Mouse (Mus musculus) forelimb bud, embryonic 11.5 days (tissue): ENCODE data around the gene Bahcc1.
A peak's percentile ranks its signal among the peaks of the same experiment; 100 is the strongest.

Experiments used
- DNase-seq: peaks from one replicate; pipeline ENCODE4 v3.0.0-alpha.2; 2012; ENCODE audit warnings: low read depth, low spot score

The Bahcc1 gene

DNA sequence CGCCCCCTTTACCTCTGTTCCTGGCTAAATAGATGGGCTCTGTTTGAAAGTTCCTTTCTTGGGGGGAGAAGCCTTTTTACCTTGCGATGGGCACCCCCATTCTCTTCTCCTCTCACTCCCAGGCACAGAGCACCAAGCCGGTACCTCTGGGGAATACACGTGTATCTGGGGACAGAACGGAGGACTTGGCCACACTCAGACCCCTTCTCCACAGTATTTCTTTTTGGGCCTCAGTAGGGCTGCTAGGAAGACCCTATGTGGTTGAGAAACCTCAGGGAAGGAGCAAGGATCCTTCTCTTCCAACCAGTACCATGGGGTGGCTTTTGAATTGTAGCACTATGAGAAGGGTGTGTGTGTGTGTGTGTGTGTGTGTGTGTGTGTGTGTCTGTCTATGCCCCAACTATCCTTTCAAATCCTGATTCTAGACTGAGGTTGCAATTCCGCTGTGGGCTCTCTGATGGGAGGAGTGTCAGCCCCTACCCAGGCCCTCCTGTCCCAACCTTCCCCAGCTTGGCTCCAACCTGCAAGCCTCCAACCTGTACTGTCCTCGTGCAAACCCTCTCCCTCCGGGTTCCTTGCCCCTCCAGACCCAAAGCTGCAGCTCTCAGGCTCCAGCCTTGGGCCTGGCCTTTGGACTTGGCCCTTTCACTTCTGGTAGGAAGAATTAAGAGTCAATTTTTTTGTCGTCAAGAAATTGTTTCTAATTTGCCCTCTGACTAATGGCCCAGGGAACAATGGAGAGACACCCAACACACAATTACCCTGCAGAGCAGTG is 4.4 kb upstream of the Bahcc1 start:
- DNase-seq: no peak

DNA sequence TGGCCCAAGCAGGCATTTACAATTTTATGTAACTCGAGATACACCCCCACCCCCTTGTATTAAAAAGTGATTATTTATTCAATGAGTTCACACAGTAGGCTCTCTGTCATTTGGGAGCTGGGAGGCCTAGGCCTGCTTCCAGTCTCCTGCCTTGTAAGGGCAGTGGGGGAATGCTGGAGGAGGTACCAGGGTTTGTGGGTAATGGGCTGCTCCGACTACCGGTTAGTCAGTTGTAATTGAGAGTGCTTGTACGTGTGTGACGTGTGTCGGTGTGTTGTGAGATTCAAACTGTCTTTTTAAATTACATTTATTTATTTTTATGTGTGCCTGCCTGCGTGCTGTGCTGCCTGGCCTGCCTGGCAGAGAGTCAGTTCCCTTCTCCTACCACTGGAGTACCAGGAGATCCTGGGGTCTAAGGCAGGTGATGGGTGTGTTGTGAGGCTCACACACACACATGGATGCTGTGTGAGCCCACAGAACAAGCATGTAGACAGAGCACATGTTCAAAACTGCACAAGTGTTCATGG is 3.8 kb upstream of the Bahcc1 start:
- DNase-seq: no peak

DNA sequence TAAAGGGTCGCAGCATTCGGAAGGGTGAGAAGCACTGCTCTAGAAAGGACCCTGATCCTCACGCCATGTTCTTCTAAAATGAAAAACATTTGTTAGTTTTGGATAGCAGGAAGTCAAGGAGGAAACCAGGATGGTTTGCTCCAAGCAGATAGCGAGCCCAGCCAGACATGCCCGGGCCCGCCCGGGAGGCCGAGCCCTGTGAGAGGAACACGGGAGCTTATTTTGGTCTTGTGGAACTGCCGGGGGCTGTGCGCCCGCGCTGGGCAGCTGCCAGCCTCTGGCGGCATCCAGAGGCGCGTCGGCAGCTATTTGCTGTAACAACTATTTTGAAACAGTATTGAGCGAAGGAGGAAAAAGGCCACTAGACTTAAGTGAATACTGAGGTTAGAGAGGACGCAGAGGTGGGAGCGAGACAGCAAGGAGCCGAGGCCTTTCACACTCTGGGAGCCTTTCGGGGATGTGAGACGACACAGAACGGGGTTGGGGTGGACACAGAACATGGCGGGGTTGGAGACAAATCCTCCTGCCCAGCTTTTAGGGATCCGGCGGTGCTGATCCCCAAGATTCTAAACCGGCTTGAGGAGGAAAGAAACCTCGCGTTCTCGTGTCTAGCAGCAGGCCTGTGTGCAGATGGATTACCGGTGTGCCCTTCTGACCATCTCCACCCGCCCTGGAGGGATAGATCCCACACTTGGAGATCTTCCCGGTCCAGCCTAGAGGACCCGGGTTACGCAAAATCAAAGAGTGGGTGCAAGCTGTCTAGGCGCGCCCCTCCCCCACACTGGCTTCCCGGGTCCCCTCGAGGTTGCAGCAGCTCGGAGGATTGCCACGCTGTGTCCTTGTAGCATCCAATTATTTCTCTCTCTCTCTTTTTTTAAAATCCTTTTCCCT is 2.6 kb upstream of the Bahcc1 start:
- no peak for DNase-seq

DNA sequence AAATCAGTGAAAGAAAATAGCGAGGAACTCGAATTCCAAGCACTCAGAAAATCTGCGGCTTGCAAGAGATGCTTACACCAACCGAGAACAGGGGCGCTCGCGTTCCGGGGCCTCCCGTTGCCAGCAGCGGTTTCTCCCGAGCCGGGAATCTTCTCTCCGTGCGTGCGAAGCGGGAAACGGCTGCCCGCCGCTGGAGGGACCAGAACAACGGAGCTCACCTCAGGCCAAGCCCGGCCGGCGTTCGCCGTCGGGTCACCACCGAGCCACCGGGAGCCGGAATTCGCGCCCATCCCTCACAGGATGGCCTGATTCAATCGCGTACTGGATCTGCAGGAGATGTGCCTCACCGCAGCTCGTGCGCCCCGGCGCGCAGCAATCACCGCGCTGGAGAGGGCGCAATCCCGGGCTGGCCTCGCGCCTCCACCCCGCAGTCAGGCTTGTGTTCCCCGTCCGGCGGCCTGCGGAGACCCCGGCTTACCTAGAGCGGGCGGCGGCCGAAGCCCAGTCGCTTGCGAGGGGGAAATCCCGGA is 1.8 kb upstream of the Bahcc1 start:
- DNase-seq: no peak

DNA sequence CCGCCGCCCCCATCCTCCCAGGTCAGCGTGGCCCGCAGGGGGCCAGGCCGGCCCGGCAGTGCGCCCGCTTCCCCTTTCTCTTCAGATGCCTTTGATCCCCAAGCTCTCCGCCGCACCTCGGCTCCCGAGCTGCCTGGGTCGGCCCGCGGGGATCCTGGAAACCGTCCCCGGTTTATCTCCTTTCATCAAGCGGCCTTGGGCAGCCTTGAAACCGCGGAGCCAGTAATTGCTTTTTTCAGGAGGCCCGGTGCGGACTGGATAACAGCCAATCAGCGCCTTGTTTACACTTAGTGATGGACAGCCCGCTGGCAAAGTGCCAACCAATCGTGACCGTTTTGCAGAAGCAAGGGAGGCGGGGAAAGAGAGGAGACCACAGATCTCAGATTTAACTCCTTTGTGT is 1.4 kb upstream of the Bahcc1 start:
- DNase-seq: peak; percentile 100

DNA sequence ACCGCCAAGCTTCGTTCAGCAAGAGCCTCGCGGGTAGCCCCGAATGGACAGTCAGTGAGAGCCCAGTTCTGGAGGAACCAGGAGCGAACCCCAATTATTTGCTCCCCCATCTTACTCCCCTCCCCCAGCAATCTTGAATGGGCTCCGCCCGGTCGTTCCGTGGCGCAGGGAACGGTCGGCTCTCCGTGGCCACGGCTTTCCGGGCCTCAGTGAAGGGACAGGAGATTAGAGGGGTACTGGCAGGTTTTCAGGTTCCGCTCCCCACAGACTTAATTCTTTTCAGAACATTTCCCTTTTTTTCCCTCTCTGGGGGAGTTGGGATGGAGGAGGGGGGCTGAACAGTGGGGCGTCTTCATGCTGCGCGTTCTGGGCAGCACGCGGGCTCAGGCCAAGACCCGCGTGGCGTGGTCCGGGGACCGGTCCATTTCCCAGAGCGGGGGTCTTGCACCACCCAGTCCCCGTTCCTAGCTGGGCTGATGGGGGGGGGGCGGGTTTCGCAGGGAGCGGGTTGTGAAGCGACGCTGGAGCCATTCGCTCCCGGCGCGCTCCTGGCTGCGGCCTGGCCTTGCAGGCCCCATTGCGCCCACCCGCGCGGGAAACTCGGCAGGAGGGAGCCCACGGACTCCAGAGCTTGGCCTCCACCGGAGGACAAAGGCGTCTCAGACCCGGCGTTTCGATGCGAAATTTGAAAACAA is 841 bp downstream of the Bahcc1 start:
- peak; percentile 64 for DNase-seq

DNA sequence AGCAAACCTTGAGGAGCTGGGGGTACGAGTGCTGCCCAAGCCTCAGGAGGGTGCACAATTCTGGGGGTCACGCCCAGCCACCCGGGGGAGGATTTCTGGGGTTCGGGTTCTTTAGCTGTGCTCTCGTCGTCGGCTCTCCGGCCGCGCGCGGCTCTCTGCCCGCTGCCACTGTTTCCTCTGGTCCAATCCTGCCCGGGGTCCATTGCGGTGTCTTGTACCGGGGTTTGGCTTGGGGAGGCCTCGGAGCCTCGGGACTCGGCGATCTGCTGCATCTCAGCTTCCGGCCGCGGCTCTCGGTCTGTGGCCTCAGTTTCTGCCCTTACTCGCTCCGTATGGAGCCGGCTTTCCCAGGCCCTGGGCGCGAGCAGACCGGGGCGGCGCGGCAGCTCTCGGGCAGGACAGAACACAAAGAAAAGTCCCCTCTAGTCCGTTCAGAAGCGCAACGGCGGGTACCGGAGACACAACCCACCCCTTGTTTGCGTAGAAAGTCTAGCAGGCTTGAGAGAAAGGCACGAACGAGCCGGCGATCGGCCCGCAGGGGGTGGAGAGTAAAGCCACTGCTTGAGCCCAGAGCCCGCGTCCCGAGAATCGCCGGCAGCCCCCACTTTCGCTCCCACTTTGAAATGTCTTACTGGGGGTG is 1.5 kb downstream of the Bahcc1 start:
- no peak for DNase-seq

DNA sequence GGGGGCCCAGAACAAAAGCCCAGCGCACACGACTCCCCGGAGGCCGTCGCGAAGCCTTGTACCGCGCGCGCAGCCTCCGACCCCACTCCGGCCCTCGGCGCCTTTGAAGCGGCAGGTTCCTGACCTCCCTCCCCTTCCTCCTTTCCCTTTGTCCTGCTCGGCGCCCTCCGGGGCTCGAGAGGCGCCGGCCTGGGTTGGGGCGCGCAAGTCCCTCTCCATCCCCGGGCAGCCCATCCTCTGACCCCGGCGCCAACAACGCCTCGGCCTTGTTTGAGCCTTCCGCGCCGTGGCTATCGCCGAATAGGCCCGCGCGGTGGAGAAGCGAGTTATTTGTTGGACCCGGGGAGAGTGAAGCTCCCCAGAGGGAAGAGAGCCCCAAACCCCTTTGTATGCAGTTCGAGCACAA is 2.0 kb downstream of the Bahcc1 start:
- DNase-seq: no peak

DNA sequence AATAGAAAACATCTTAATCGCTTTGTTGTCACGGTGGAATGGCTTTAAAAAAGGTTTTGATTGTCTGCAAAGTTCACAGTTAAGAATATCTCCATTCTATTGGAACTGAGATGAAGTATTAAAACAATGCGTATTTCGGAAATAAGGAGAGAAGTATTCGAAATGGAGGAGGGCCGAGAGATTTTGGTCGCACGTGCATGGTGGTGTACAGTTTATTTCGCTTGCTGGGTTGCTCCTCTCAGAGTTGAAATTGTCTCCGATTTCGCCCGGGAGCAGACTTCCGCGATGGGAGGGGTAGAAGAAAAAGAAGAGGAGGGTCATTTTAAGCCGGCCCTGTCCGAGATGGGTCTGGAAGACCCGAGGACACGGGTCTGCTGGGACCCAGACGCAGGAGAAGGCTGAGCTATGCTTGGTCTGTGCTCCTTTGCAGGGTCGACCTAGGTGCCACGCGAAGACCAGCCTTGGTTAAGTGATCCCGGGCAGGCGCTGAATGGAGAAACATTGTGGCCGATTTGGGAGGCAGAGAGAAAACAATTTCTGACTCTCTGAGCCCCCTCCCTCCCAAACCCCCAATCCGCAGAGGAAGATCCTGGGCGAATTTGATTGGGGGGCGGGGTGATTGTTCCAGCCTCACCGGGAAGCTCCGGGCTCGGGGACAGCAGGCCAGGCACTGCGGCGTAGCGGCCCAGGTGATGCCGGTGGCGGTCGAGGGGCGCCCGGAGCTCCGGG is 2.8 kb downstream of the Bahcc1 start:
- peak; percentile 76 for DNase-seq

DNA sequence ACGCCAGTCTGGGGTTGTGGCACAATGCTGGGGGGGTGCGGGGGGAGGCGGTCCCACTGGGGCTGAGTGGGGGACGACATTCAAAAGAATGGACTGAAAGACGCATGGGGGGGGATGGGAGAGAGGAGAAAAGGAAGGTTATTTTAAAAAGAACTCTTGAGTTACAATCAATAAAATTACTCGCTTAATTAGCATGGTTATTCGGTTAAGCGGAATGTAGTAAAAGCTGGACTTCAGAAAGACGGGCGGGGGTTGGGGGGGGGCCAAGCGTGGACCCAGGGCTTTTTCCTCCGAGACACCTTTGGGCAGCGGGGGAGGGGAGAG is 3.3 kb downstream of the Bahcc1 start:
- DNase-seq: no peak

DNA sequence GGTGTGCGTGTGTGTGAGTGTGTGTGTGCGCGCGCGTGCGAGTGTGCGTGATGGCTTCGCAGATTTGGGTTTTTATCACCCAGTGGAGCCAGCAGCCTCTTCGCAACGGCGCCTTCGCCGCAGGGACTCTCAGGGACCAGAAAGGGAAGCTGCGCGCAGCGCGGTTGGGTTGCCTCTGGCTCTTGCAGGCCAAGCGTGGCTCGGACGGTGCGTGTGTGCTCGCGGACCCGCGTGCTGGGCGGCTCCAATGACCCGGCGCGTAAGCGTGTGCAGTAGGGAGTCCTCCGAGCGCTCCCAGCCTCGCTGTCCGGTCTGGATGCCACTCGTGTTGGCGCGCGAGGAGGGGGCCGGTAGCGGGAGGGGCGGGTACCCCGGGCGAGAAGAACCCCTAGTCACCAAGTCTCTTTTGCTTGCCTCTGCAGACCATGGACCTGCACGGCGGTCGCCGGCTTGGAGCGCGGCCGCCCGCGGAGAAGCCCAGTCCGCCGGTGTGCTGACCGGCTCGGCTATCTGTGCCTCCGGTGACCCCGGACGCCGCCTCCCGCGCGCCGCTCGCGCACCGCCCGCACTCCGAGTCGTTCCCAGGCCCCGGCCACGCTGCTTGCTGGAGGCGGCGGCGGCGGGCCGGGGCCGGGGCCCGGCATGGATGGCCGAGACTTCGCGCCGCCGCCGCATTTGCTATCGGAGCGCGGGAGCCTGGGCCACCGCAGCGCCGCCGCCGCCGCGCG is 3.9 kb downstream of the Bahcc1 start:
- DNase-seq: peak; percentile 76

DNA sequence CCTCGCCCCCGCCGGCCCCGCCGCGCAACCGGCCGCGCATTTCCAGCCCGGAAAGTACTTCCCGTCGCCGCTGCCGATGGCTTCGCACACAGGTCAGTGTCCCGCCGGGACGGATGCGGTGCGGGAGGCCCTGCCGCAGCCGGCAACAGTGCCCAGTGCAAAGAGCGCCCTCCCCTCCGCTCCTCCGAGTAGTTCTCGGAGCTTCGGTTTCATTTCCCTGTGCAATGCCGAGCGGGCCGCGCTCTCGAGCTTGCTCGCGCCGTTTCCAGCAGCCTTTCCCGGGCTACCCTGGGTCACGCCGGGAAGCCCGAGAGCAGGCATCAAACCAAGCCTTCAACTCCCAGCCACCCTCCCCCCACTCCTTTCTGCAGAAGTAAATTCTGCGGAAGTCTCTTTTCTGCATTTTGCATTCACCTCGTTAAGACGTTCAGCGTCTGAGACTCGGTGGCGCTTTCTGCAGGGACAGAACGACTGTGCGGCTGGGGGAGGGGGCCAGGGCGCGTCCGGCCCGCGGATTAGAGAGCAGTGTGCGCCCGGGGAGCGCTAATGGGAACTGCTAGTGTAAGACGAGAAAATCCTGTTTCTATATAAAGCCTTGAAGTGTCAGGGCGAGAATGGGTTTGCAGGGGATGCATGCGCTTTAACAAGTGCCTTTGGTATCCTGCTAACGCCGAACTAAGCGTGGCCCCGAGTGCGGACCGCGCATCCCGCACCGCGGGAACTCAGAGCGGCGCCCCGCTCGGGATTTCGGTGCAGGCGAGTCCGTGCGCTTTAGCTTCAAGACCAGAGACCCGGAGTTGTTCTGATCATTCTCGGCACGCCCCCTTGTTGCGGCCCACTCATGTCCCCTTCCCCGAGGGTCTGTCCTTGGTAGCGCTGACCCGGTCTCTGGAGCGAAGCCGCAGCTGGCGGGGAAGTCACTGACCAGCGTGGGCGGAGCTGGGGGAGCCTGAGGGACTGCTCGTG is 4.7 kb downstream of the Bahcc1 start:
- DNase-seq: no peak

DNA sequence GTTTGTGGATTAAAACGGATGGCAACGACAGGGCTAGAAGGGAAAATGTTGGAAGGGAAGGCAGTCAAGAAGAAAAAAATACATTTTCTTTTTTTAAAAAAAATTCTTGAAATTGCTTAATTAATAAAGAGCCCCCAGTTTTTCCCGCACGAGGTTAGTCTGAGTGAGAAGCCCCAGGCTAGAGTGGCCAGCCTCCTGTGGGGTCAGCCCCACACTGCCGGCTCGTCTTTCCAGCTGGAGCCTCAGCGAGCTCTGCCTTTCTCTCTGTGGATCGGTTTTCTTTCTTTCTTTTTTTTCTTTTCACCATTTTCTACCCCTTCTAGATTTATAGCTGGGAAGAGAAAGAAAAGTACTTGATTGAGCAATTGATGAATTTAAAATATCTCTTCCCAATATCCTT is 5.6 kb downstream of the Bahcc1 start:
- DNase-seq: no peak

DNA sequence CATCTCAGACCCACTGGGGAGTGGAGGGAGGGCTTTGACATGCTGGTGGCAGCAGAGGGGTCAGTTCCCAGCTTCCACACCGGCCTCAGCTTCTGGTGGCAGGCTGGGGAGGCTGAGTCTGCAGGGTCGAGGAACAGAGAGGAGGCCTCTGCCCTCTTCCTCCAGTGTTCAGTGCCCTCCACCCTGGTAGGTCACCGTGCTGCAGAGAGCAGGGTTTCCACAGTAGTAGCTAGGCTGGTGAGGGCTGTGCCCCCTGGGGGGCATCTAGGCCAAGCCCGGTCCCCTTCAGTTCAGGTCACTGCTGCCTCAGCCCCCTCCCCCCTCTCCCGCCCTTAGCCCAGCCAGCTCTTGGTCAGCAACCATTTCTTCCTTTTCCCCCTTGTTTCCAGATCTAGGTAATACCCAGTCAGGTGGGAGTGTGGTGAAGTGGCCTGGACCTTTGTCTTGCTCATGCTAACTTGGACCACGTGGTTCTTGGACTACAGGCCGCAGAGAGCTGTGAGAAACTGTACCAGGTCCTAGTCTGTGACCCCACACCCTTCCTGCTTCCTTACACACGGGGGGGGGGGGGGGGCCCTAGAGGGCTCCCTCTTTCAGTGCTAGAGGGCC is 6.1 kb downstream of the Bahcc1 start:
- DNase-seq: no peak

DNA sequence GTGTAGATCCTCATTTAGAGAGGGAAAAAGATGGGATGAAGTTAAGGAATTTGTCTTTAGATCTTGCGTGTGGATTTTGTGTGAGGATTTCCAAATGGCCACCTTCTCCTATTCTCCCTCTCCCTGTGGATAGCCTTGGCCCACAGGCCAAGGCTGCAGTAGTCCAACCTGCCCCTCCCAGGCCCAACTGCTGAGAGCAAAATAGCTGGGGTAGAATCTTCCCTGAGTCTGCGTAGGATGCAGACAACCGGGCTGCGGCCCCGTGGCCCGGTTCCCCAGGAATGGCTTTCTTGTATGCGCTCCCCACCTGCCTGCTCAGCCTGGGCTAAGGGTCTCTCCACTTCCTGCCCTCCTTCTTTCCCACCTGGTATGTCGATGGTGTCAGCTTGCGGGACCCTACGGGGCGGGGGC is 6.8 kb downstream of the Bahcc1 start:
- DNase-seq: no peak

DNA sequence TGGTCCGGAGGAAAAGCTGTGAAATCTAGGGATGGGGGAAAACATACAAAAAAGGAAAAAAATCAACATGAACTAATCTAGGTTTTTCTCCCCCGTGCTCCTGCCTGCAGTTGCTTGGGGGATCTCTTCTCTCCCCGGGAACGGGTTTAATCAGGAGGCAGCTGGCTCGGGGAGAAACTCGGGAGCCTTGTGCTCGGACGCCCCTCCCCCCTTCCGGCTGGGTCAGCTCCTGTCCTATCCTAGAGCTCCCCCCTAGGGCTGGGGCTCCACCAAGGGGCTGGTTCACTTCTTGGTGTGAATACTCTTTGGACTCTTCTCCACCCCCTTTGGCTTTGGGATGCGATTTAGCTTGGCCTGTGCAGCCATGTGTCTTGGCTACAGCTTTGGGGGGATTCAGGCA is 7.5 kb downstream of the Bahcc1 start:
- peak; percentile 89 for DNase-seq

DNA sequence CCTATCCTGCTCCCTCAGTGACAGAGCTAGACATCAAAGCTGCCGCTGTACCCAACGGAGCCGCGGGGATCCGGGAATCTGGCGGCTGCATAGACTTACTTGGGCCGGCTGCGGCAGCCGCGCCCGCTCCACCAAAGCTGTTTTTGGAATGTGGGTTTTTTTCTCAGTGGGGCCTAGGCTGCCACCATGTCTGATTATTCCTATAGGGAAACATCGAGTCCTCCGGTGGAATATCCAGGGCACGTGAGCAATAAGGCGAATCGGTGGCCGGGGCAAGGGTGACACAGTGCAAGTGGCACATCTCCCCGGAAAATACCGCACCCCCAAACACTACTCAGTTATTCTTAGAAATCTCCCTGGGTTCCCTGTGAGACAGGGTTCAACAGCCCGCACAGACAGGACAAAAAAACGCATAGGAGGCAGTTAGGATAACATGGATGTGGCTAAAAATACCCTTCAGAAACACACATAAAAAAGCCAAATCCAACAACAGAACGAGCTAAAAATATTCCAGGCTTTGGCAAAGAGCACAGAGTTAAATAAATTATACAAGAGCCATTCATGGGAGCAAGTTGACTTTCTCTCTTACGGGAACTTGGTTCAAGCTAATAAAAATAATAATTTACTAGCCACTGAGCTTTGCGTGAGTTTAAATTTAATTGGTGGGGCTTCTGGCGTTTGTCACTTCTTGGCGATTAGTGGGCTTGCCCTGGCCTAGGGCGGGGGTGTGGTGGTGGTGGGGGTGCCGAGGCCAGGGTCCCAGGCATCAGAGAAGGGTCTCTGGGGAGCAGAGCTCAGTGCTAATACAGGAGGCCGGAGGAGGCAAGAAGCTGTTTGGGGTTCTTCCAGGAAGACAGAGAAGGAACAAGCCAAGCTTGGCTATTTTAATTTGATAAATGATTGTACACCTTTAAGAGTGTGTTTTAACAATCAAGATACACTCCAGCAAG is 8.5 kb downstream of the Bahcc1 start:
- DNase-seq: peak; percentile 72
